Mouse (Mus musculus): ENCODE results near the gene P4htm.

Gene P4htm

GRCm38 (mm10) chr9:108577934-108578544, 19.4 kb downstream of the P4htm start:
- DNase-seq (ENCODE audit: low spot score in 2 of 2): peak in 1 of 2 experiments; percentile 68

- no peak for DNase-seq (ENCODE audit: low spot score in 2 of 2)
Observed at GRCm38 (mm10) chr9:108577025-108577424, 20.4 kb downstream of the P4htm start.

GRCm38 (mm10) chr9:108575321-108576297, 21.9 kb downstream of the P4htm start:
- peak in 1 of 2 experiments; percentile 25 for DNase-seq (ENCODE audit: low spot score in 2 of 2)

GRCm38 (mm10) chr9:108574921-108575320, 22.5 kb downstream of the P4htm start:
- no peak for DNase-seq (ENCODE audit: low spot score in 2 of 2)

GRCm38 (mm10) chr9:108573774-108574690, 23.4 kb downstream of the P4htm start:
- DNase-seq (ENCODE audit: low spot score in 2 of 2): peak in 1 of 2 experiments; percentile 77

- DNase-seq (ENCODE audit: low spot score in 2 of 2): no peak
Observed at GRCm38 (mm10) chr9:108572321-108572720, 25.1 kb downstream of the P4htm start.

- DNase-seq (ENCODE audit: low spot score in 2 of 2): no peak
Observed at GRCm38 (mm10) chr9:108571401-108571973, 26.0 kb downstream of the P4htm start.

GRCm38 (mm10) chr9:108570207-108570896, 27.1 kb downstream of the P4htm start:
- DNase-seq (ENCODE audit: low spot score in 2 of 2): peak; percentile 81 to 94

GRCm38 (mm10) chr9:108569381-108570206, 27.9 kb downstream of the P4htm start, which contains the start of gene Dalrd3:
TSS of gene Dalrd3 (plus strand) at chr9:108569886.
- DNase-seq (ENCODE audit: low spot score in 2 of 2): peak; percentile 73 to 90

GRCm38 (mm10) chr9:108568511-108568921, 29.0 kb downstream of the P4htm start:
- DNase-seq (ENCODE audit: low spot score in 2 of 2): peak in 1 of 2 experiments; percentile 41

- DNase-seq (ENCODE audit: low spot score in 2 of 2): peak in 1 of 2 experiments; percentile 46
Observed at GRCm38 (mm10) chr9:108567931-108568419, 29.5 kb downstream of the P4htm start.

- DNase-seq (ENCODE audit: low spot score in 2 of 2): peak; percentile 98 to 99
Observed at GRCm38 (mm10) chr9:108566815-108567776, 30.4 kb downstream of the P4htm start, which contains the start of gene Ndufaf3. TSS of gene Ndufaf3 (minus strand) at chr9:108567434.

- DNase-seq (ENCODE audit: low spot score in 2 of 2): no peak
Observed at GRCm38 (mm10) chr9:108565881-108566814, 31.3 kb downstream of the P4htm start.

GRCm38 (mm10) chr9:108564131-108564530, 33.3 kb downstream of the P4htm start:
- no peak for DNase-seq (ENCODE audit: low spot score in 2 of 2)

- no peak for DNase-seq (ENCODE audit: low spot score in 2 of 2)
Observed at GRCm38 (mm10) chr9:108563671-108564070, 33.8 kb downstream of the P4htm start.

GRCm38 (mm10) chr9:108560227-108560841, 37.1 kb downstream of the P4htm start, which contains the start of gene Impdh2:
TSS of gene Impdh2 (plus strand) at chr9:108560286.
- peak; percentile 90 to 95 for DNase-seq (ENCODE audit: low spot score in 2 of 2)

Data from spleen, postnatal 10 days (tissue).